Mouse (Mus musculus): ENCODE data around the gene Tdrd6. TPM values are rescaled to one million over a fixed set of nuclear protein-coding genes. Genes with fewer than 3 reads are reported as not detected.
A peak's percentile ranks its signal among the peaks of the same experiment; 100 is the strongest.

The Tdrd6 gene
- total RNA-seq, 2 experiments from 2014 or later, result 0.45 to 0.66 TPM

GRCm38 (mm10) chr17:43619156-43619555, 10.9 kb downstream of the Tdrd6 start:
- no peak for DNase-seq (ENCODE audit: low spot score in 2 of 2)

- DNase-seq (ENCODE audit: low spot score in 2 of 2), result no peak
These were observed 17.9 kb downstream of the Tdrd6 start for GRCm38 (mm10) chr17:43612221-43612620.

- peak; percentile 48 to 81 for DNase-seq (ENCODE audit: low spot score in 2 of 2)
These were observed 18.5 kb downstream of the Tdrd6 start for GRCm38 (mm10) chr17:43611586-43611985.

GRCm38 (mm10) chr17:43606704-43607103, 23.4 kb downstream of the Tdrd6 start:
- DNase-seq (ENCODE audit: low spot score in 2 of 2), result peak; percentile 26 to 74

- DNase-seq (ENCODE audit: low spot score in 2 of 2), result peak in 1 of 2 experiments; percentile 10
These were observed 31.4 kb downstream of the Tdrd6 start for GRCm38 (mm10) chr17:43598706-43599105.

- no peak for DNase-seq (ENCODE audit: low spot score in 2 of 2)
These were observed 32.4 kb downstream of the Tdrd6 start for GRCm38 (mm10) chr17:43597742-43598141.

- peak; percentile 13 to 53 for DNase-seq (ENCODE audit: low spot score in 2 of 2)
These were observed 37.5 kb downstream of the Tdrd6 start for GRCm38 (mm10) chr17:43592296-43593291.

GRCm38 (mm10) chr17:43590531-43590930, 39.6 kb downstream of the Tdrd6 start:
- no peak for DNase-seq (ENCODE audit: low spot score in 2 of 2)

GRCm38 (mm10) chr17:43589750-43590149, 40.3 kb downstream of the Tdrd6 start:
- DNase-seq (ENCODE audit: low spot score in 2 of 2), result no peak

GRCm38 (mm10) chr17:43587278-43587677, 42.8 kb downstream of the Tdrd6 start:
- DNase-seq (ENCODE audit: low spot score in 2 of 2), result no peak

- no peak for DNase-seq (ENCODE audit: low spot score in 2 of 2)
These were observed 45.3 kb downstream of the Tdrd6 start for GRCm38 (mm10) chr17:43584771-43585170.

- peak in 1 of 2 experiments; percentile 3 for DNase-seq (ENCODE audit: low spot score in 2 of 2)
These were observed 49.1 kb downstream of the Tdrd6 start for GRCm38 (mm10) chr17:43581012-43581467.

- no peak for DNase-seq (ENCODE audit: low spot score in 2 of 2)
These were observed 49.6 kb downstream of the Tdrd6 start for GRCm38 (mm10) chr17:43580456-43580855.

GRCm38 (mm10) chr17:43573624-43574073, 56.5 kb downstream of the Tdrd6 start:
- DNase-seq (ENCODE audit: low spot score in 2 of 2), result no peak

- DNase-seq (ENCODE audit: low spot score in 2 of 2), result no peak
These were observed 60.8 kb downstream of the Tdrd6 start for GRCm38 (mm10) chr17:43569287-43569686.

GRCm38 (mm10) chr17:43567992-43568888, 61.9 kb downstream of the Tdrd6 start, which contains the start of gene Pla2g7:
Pla2g7 (plus strand) TSS chr17:43568098.
- DNase-seq (ENCODE audit: low spot score in 2 of 2), result peak; percentile 31 to 73

GRCm38 (mm10) chr17:43567593-43567991, 62.5 kb downstream of the Tdrd6 start:
- peak; percentile 8 to 44 for DNase-seq (ENCODE audit: low spot score in 2 of 2)
